Mouse (Mus musculus) midbrain, postnatal 0 days (tissue): ENCODE data around the gene Trp53bp1. TPM values are rescaled to one million over a fixed set of nuclear protein-coding genes. Genes with fewer than 3 reads are reported as not detected.

Experiments
- ATAC-seq: fragments of 200-750 bp; cut with Nextera tagmentation; 2 replicates; pipeline ENCODE4 v1.8.0; 2017; ENCODE audit warnings: moderate number of reproducible peaks, mild to moderate bottlenecking, moderate TSS enrichment, moderate library complexity; ENCODE audit not compliant: low FRiP score
- DNase-seq: peaks from one replicate; pipeline ENCODE4 v3.0.0-alpha.2; 2015; ENCODE audit warnings: low spot score
- H3K27ac ChIP-seq: fragments of 300-500 bp; sonication (generic); 2 replicates; pipeline ENCODE4 v1.5.1; 2014; ENCODE audit warnings: low read depth, mild to moderate bottlenecking, low read length, mixed read lengths
- H3K27me3 ChIP-seq: fragments of 300-500 bp; sonication (generic); 2 replicates; pipeline ENCODE4 v1.6.1; 2014; ENCODE audit warnings: low read length, control low read depth, mixed read lengths; ENCODE audit not compliant: insufficient read depth
- H3K36me3 ChIP-seq: fragments of 300-500 bp; sonication (generic); 2 replicates; pipeline ENCODE4 v1.6.1; 2014; ENCODE audit warnings: low read length, control low read depth, mixed read lengths; ENCODE audit not compliant: insufficient read depth
- H3K4me1 ChIP-seq: fragments of 300-500 bp; sonication (generic); 2 replicates; pipeline ENCODE4 v1.6.1; 2014; ENCODE audit warnings: mild to moderate bottlenecking, control low read depth, antibody characterized with exemption, low read length, mixed read lengths; ENCODE audit not compliant: insufficient read depth
- H3K4me2 ChIP-seq: fragments of 300-500 bp; sonication (generic); 2 replicates; pipeline ENCODE4 v1.6.1; 2014; ENCODE audit warnings: low read depth, mild to moderate bottlenecking, low read length, mixed read lengths; ENCODE audit not compliant: poor library complexity, severe bottlenecking
- H3K4me3 ChIP-seq: fragments of 300-500 bp; sonication (generic); 2 replicates; pipeline ENCODE4 v1.5.1; 2014; ENCODE audit warnings: low read depth, mild to moderate bottlenecking, low read length, moderate library complexity
- H3K9ac ChIP-seq: fragments of 300-500 bp; sonication (generic); replicated peaks from 2 replicates; pipeline ENCODE4 v1.6.1; 2014; ENCODE audit warnings: mild to moderate bottlenecking, low read length, moderate library complexity, mixed read lengths; ENCODE audit not compliant: poor library complexity, severe bottlenecking
- H3K9me3 ChIP-seq: fragments of 300-500 bp; sonication (generic); 2 replicates; pipeline ENCODE4 v1.6.1; 2016; ENCODE audit warnings: low read length, control low read depth
- CTCF ChIP-seq: IDR thresholded peaks from 2 replicates; pipeline ENCODE4 v1.5.1; 2016; ENCODE audit warnings: antibody characterized with exemption, mild to moderate bottlenecking
- WGBS: fragments of 180-500 bp; shearing (Covaris S2); extraction: QIAGEN DNeasy Blood & Tissue Kit; methylation state at CpG from one replicate; pipeline ENCODE4 v1.1.7; 2014; 5-methylcytosine and 5-hydroxymethylcytosine counted together
- polyA plus RNA-seq: library from polyadenylated mRNA; unstranded; fragments of >200 nt; fragmentation: Nextera tagmentation; extraction: Ambion mirVana; gene quantifications from 2 replicates; pipeline ENCODE4 v1.2.1, GENCODE M21; 2015
- total RNA-seq: library from RNA; depleted of rRNA; stranded (reverse); fragments of >200 nt; gene quantifications from 2 replicates; pipeline ENCODE4 v1.2.3, GENCODE M21; 2014

The Trp53bp1 gene
- total and polyA plus RNA-seq, 2 experiments from 2014 or later, result 93.3 to 292 TPM

DNA sequence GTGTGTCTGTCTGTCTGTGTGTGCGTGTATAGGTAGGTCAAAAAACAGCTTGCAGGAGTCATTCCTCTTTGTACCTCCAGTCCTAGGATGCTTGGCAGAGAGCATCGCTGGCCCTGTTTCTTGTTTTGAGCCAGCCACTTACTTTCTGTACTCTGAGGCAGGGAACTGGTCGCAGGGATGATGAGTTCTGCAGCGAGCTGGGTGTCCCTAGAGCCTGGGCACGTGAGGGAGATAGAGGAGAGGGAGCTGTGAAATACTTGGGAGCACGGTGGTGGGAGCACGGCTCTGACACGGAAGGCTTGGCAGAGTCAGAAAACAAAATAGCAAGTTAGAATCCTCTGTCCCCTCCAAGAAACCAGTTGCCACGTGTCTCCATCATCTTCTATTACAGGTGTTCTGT, 26.5 kb upstream of the Trp53bp1 start:
- TF ChIP-seq CTCF, result no peak
- Histone ChIP-seq H3K27ac (no peak overlapping the region), H3K36me3 (peaks cover 39% of the 10 kb centered on the region), H3K9ac (0 out of 2 replicates have a peak overlapping the region, but pooled peaks have one; percentile 81), H3K4me2 (peak overlapping the region; percentile 82), H3K27me3 (no peaks in the 10 kb centered on the region), H3K4me1 (peaks cover 19% of the 10 kb centered on the region), H3K4me3 (peak overlapping the region; percentile 68), H3K9me3 (no peaks in the 10 kb centered on the region)
- ATAC-seq (no peak), DNase-seq (no peak)
- WGBS, result 12% methylated on average over 9 of the region's 9 CpGs

GRCm38 (mm10) chr2:121296754-121297231, 25.6 kb upstream of the Trp53bp1 start:
- DNase-seq (no peak), ATAC-seq (peak; percentile 3; the same call in 1 of the 2 replicates)
- peak overlapping the region; percentile 82 for H3K4me2 ChIP-seq
- H3K27ac ChIP-seq, result peak overlapping the region; percentile 89
- no peak for TF ChIP-seq CTCF
- peak overlapping the region; percentile 68 for H3K4me3 ChIP-seq
- WGBS, result 9% methylated on average over 6 of the region's 6 CpGs
- H3K27me3 ChIP-seq, result no peaks in the 10 kb centered on the region
- peak overlapping the region; percentile 81 for H3K9ac ChIP-seq
- peaks cover 30% of the 10 kb centered on the region for H3K36me3 ChIP-seq
- peaks cover 19% of the 10 kb centered on the region for H3K4me1 ChIP-seq
- no peaks in the 10 kb centered on the region for H3K9me3 ChIP-seq

DNA sequence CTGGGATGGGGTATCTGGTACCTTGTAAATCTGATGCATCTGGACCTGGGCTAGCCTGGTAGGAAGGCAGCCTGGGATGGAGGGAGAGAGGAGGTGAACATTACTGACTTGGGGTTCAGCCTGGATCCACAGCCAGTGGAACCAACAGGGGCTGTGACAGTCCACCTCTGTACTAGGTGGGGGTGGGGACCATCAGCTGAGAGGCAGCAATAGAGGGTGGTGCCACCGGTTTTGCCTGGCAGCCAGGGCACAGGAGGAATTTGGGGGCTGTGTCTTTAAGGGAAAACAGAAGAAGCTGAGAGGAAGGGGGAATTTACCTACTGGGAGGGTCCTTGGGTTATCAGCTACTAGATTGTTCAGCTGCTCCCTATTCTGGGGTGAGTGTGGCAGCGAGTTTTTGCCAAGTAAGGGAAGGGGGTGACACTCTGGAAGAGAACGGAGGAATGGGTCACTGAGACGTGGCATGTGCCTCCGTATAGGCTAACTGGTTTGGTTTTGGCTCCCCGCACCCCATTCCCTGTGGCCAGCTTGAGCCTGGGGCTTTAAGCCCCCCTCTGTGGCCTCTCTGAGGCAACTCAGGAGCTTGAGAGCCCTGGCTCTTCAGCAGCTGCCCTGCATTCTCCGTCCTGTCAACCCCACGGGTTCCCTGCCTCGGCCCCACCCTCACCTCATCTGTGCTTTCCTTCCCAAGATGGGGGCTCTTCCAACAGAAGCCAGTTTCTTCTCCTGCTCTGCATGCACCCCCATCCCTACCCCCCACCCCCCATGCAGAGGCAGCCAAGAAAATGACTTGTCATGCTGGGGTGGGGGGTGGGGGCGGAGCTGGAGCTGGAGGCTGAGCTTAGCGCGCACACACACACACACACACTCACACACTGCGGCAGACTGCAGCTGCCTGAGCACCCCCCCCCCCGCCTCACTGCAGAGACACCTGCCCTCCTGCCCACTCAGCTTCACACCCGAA, 24.7 kb upstream of the Trp53bp1 start:
- whole genome bisulfite sequencing, result under 1% methylated on average over 15 of the region's 15 CpGs
- DNase-seq (peak; percentile 80), ATAC-seq (peak; percentile 64)
- H3K27ac ChIP-seq, result peak overlapping the region; percentile 89
- peak overlapping the region; percentile 81 for H3K9ac ChIP-seq
- H3K9me3 ChIP-seq, result no peaks in the 10 kb centered on the region
- H3K36me3 ChIP-seq, result peaks cover 21% of the 10 kb centered on the region
- no peaks in the 10 kb centered on the region for H3K27me3 ChIP-seq
- H3K4me2 ChIP-seq, result peak overlapping the region; percentile 82
- H3K4me1 ChIP-seq, result peaks cover 19% of the 10 kb centered on the region
- peak overlapping the region; percentile 68 for H3K4me3 ChIP-seq
- no peak for TF ChIP-seq CTCF

GRCm38 (mm10) chr2:121294753-121295607, 23.8 kb upstream of the Trp53bp1 start:
- H3K4me3 ChIP-seq, result peak overlapping the region; percentile 68
- ATAC-seq, result peak; percentile 85
- peaks cover 12% of the 10 kb centered on the region for H3K36me3 ChIP-seq
- peak overlapping the region; percentile 81 for H3K9ac ChIP-seq
- TF ChIP-seq CTCF, result no peak
- H3K27me3 ChIP-seq, result no peaks in the 10 kb centered on the region
- peak; percentile 86 for DNase-seq
- WGBS, result 0% methylated on average over 18 of the region's 18 CpGs
- H3K4me1 ChIP-seq, result peaks cover 19% of the 10 kb centered on the region
- H3K9me3 ChIP-seq, result no peaks in the 10 kb centered on the region
- peak overlapping the region; percentile 89 for H3K27ac ChIP-seq
- H3K4me2 ChIP-seq, result peak overlapping the region; percentile 82

- no peaks in the 10 kb centered on the region for H3K9me3 ChIP-seq
- H3K4me3 ChIP-seq, result peak overlapping the region; percentile 68
- H3K27ac ChIP-seq, result peak overlapping the region; percentile 89; the same call in 1 of the 2 replicates
- no peak for ATAC-seq
- 44% methylated on average over 4 of the region's 4 CpGs for WGBS
- no peak overlapping the region; the same call in 1 of the 2 replicates for H3K9ac ChIP-seq
- H3K4me2 ChIP-seq, result peak overlapping the region; percentile 82
- H3K36me3 ChIP-seq, result peaks cover 4% of the 10 kb centered on the region
- H3K27me3 ChIP-seq, result no peaks in the 10 kb centered on the region
- DNase-seq, result no peak
- TF ChIP-seq CTCF, result no peak
- peaks cover 19% of the 10 kb centered on the region for H3K4me1 ChIP-seq
These were observed 23.0 kb upstream of the Trp53bp1 start for GRCm38 (mm10) chr2:121294182-121294581.
